Mouse (Mus musculus) kidney, embryonic 14.5 days (tissue): ENCODE results near the gene Frmpd1. TPM values are rescaled to one million over a fixed set of nuclear protein-coding genes. Genes with fewer than 3 reads are reported as not detected.

Experiments
- ATAC-seq: fragments of 200-750 bp; cut with Nextera tagmentation; 2 replicates; pipeline ENCODE4 v1.8.0; 2017; ENCODE audit warnings: moderate number of reproducible peaks, mild to moderate bottlenecking, moderate TSS enrichment, moderate library complexity; ENCODE audit not compliant: low FRiP score, low TSS enrichment
- H3K27ac ChIP-seq: fragments of 300-500 bp; sonication (generic); 2 replicates; pipeline ENCODE4 v1.5.1; 2014; ENCODE audit warnings: low read depth, mild to moderate bottlenecking, low read length, moderate library complexity, mixed read lengths
- H3K27me3 ChIP-seq: fragments of 300-500 bp; sonication (generic); 2 replicates; pipeline ENCODE4 v1.6.1; 2014; ENCODE audit warnings: mild to moderate bottlenecking, low read length; ENCODE audit not compliant: control insufficient read depth, insufficient read depth
- H3K36me3 ChIP-seq: fragments of 300-500 bp; sonication (generic); 2 replicates; pipeline ENCODE4 v1.6.1; 2014; ENCODE audit warnings: low read length, mixed read lengths; ENCODE audit not compliant: control insufficient read depth, insufficient read depth
- H3K4me1 ChIP-seq: fragments of 300-500 bp; sonication (generic); 2 replicates; pipeline ENCODE4 v1.6.1; 2014; ENCODE audit warnings: low read length, mixed read lengths; ENCODE audit not compliant: control insufficient read depth, insufficient read depth
- H3K4me2 ChIP-seq: fragments of 300-500 bp; sonication (generic); replicated peaks from 2 replicates; pipeline ENCODE4 v1.6.1; 2014; ENCODE audit warnings: low read depth, mild to moderate bottlenecking, low read length
- H3K4me3 ChIP-seq: fragments of 300-500 bp; sonication (generic); 2 replicates; pipeline ENCODE4 v1.5.1; 2014; ENCODE audit warnings: mild to moderate bottlenecking, low read length
- H3K9ac ChIP-seq: fragments of 300-500 bp; sonication (generic); 2 replicates; pipeline ENCODE4 v1.6.1; 2014; ENCODE audit warnings: low read depth, mild to moderate bottlenecking, low read length, moderate library complexity
- H3K9me3 ChIP-seq: fragments of 300-500 bp; sonication (generic); 2 replicates; pipeline ENCODE4 v1.6.1; 2016; ENCODE audit warnings: low read length; ENCODE audit not compliant: control insufficient read depth
- WGBS: fragments of 180-500 bp; shearing (Covaris S2); extraction: QIAGEN DNeasy Blood & Tissue Kit; methylation state at CpG from one replicate; pipeline ENCODE4 v1.1.7; 2014; 5-methylcytosine and 5-hydroxymethylcytosine counted together
- polyA plus RNA-seq: library from polyadenylated mRNA; unstranded; fragments of >200 nt; fragmentation: Nextera tagmentation; extraction: Ambion mirVana; gene quantifications from 2 replicates; pipeline ENCODE4 v1.2.1, GENCODE M21; 2014

Frmpd1 gene
- 0.24 and 0.53 TPM in 2 replicates for polyA plus RNA-seq

- peak; percentile 84 for ATAC-seq
- Histone ChIP-seq H3K27ac (no peak within 1 kb of the TSS), H3K4me3 (peak within 1 kb of the TSS; percentile 52), H3K9ac (peak within 1 kb of the TSS; percentile 48), H3K36me3 (no peaks in the 10 kb centered on the region), H3K27me3 (peaks cover 24% of the 10 kb centered on the region), H3K9me3 (no peaks in the 10 kb centered on the region), H3K4me1 (no peaks in the 10 kb centered on the region; the same call in 1 of the 2 replicates), H3K4me2 (peak within 1 kb of the TSS; percentile 95)
- under 1% methylated on average over 70 of the region's 85 CpGs for WGBS
Observed at GRCm38 (mm10) chr4:45184521-45185330, at the start of gene Frmpd1. Gene Frmpd1, plus strand, starts transcription at chr4:45184875.

GRCm38 (mm10) chr4:45137636-45138035 is 47.0 kb upstream of the Frmpd1 start:
- no peak overlapping the region for H3K27ac ChIP-seq
- no peak overlapping the region for H3K9ac ChIP-seq
- WGBS, result 42% methylated on average over 4 of the region's 4 CpGs
- no peaks in the 10 kb centered on the region for H3K9me3 ChIP-seq
- no peak overlapping the region for H3K4me2 ChIP-seq
- H3K4me3 ChIP-seq, result no peak overlapping the region
- no peaks in the 10 kb centered on the region for H3K27me3 ChIP-seq
- 0 out of 2 replicates have a peak, but pooled peaks cover 2% of the 10 kb centered on the region for H3K4me1 ChIP-seq
- no peak for ATAC-seq
- no peaks in the 10 kb centered on the region for H3K36me3 ChIP-seq

GRCm38 (mm10) chr4:45141835-45142234 is 42.8 kb upstream of the Frmpd1 start:
- H3K4me2 ChIP-seq, result no peak overlapping the region
- ATAC-seq, result no peak
- H3K9me3 ChIP-seq, result no peaks in the 10 kb centered on the region
- H3K27me3 ChIP-seq, result no peaks in the 10 kb centered on the region
- no peak overlapping the region for H3K4me3 ChIP-seq
- no peaks in the 10 kb centered on the region for H3K36me3 ChIP-seq
- WGBS, result 72% methylated on average over 5 of the region's 5 CpGs
- no peaks in the 10 kb centered on the region for H3K4me1 ChIP-seq
- no peak overlapping the region for H3K9ac ChIP-seq
- H3K27ac ChIP-seq, result no peak overlapping the region

GRCm38 (mm10) chr4:45142411-45142810 is 42.3 kb upstream of the Frmpd1 start:
- Histone ChIP-seq H3K27ac (no peak overlapping the region), H3K4me2 (no peak overlapping the region), H3K36me3 (no peaks in the 10 kb centered on the region), H3K4me1 (no peaks in the 10 kb centered on the region), H3K4me3 (no peak overlapping the region), H3K9ac (no peak overlapping the region), H3K9me3 (no peaks in the 10 kb centered on the region), H3K27me3 (no peaks in the 10 kb centered on the region)
- 32% methylated on average over 11 of the region's 11 CpGs for WGBS
- no peak for ATAC-seq

GRCm38 (mm10) chr4:45143005-45143404 is 41.7 kb upstream of the Frmpd1 start:
- no peaks in the 10 kb centered on the region for H3K9me3 ChIP-seq
- no peak overlapping the region for H3K9ac ChIP-seq
- no peaks in the 10 kb centered on the region for H3K27me3 ChIP-seq
- ATAC-seq, result no peak
- H3K36me3 ChIP-seq, result no peaks in the 10 kb centered on the region
- H3K4me3 ChIP-seq, result no peak overlapping the region
- WGBS, result 71% methylated on average over 8 of the region's 8 CpGs
- H3K4me2 ChIP-seq, result no peak overlapping the region
- no peak overlapping the region for H3K27ac ChIP-seq
- H3K4me1 ChIP-seq, result no peaks in the 10 kb centered on the region

- no peaks in the 10 kb centered on the region for H3K36me3 ChIP-seq
Observed at GRCm38 (mm10) chr4:45156433-45156832, 28.2 kb upstream of the Frmpd1 start.

DNA sequence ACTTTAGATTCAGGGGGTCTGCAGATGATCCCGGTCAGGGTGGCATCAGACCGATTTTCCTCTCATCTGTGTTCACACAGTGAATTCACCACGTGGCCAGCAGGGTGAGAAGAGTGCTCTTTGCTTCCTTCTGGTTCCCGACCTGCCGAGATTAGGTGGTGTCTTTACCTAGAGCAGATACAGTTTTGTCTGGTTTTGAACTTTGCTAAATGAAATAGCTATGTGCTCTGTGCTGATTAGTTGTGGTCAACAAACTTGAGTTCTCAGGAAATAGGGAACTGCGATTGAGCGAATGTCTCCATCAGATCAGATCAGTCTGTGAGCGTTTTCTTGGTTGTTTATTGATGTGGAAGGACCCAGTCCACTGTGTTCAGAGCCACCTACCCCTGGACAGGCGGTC is 26.1 kb upstream of the Frmpd1 start:
- H3K36me3 ChIP-seq, result no peaks in the 10 kb centered on the region
- 76% methylated on average over 9 of the region's 9 CpGs for WGBS
- no peak for ATAC-seq
- no peaks in the 10 kb centered on the region for H3K9me3 ChIP-seq
- no peaks in the 10 kb centered on the region for H3K4me1 ChIP-seq
- no peak overlapping the region for H3K9ac ChIP-seq
- no peak overlapping the region for H3K4me3 ChIP-seq
- no peak overlapping the region for H3K4me2 ChIP-seq
- H3K27ac ChIP-seq, result no peak overlapping the region
- H3K27me3 ChIP-seq, result no peaks in the 10 kb centered on the region

More at GRCm38 (mm10) chr4:45156433-45156832, 28.2 kb upstream of the Frmpd1 start:
- no peak overlapping the region for H3K27ac ChIP-seq
- no peak for ATAC-seq
- H3K4me1 ChIP-seq, result no peaks in the 10 kb centered on the region
- H3K4me3 ChIP-seq, result no peak overlapping the region
- H3K9ac ChIP-seq, result no peak overlapping the region
- H3K9me3 ChIP-seq, result no peaks in the 10 kb centered on the region
- WGBS, result 86% methylated on average over 3 of the region's 3 CpGs
- no peaks in the 10 kb centered on the region for H3K27me3 ChIP-seq
- H3K4me2 ChIP-seq, result no peak overlapping the region

- H3K9me3 ChIP-seq, result no peaks in the 10 kb centered on the region
- 77% methylated on average over 6 of the region's 6 CpGs for WGBS
- ATAC-seq, result no peak
- H3K4me3 ChIP-seq, result no peak overlapping the region
- H3K9ac ChIP-seq, result no peak overlapping the region
- H3K4me2 ChIP-seq, result no peak overlapping the region
- H3K27me3 ChIP-seq, result no peaks in the 10 kb centered on the region
- no peaks in the 10 kb centered on the region for H3K36me3 ChIP-seq
- H3K27ac ChIP-seq, result no peak overlapping the region
- H3K4me1 ChIP-seq, result no peaks in the 10 kb centered on the region
Observed at GRCm38 (mm10) chr4:45160773-45161172, 23.9 kb upstream of the Frmpd1 start.

- no peak overlapping the region for H3K4me2 ChIP-seq
- H3K9ac ChIP-seq, result no peak overlapping the region
- no peaks in the 10 kb centered on the region for H3K4me1 ChIP-seq
- no peaks in the 10 kb centered on the region for H3K36me3 ChIP-seq
- no peak for ATAC-seq
- WGBS, result 17% methylated on average over 1 of the region's 1 CpGs
- no peak overlapping the region for H3K27ac ChIP-seq
- H3K9me3 ChIP-seq, result no peaks in the 10 kb centered on the region
- no peak overlapping the region for H3K4me3 ChIP-seq
- no peaks in the 10 kb centered on the region for H3K27me3 ChIP-seq
Observed at GRCm38 (mm10) chr4:45163711-45164110, 21.0 kb upstream of the Frmpd1 start.
